Mouse (Mus musculus) thymus, adult 18-20 months (tissue): ENCODE data around the gene 4930438A08Rik.
A peak's percentile ranks its signal among the peaks of the same experiment; 100 is the strongest.
"Not testable (repeated sequence)": the region's sequence is repeated elsewhere in the genome, so short reads cannot be mapped to it uniquely, and the experiment has no call there.

Source experiments
- DNase-seq, 2 experiments: peaks; one replicate each; pipeline ENCODE4 v3.0.0; 2022; ENCODE audit warnings: mixed read lengths in 2 of 2

The 4930438A08Rik gene

DNA sequence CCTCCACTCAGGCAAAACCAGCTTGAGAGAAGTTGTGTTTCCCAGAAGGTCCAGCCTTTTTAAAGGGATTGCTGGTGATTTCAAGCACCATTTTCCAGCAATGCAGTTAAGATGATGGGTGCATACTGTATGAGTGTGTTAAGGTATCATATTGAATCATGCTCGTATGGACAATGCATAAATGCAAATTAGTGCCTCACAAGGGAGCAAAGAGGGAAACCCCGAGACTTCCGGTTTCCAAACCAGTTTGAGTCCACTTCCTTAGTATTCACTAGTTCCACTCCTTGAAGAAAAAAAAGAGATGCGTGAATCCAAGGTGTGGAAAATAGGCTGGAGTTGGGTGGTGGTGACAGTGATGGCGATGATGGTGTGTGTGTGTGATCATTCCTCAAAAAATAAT is 7.9 kb downstream of the 4930438A08Rik start:
- no peak for DNase-seq

DNA sequence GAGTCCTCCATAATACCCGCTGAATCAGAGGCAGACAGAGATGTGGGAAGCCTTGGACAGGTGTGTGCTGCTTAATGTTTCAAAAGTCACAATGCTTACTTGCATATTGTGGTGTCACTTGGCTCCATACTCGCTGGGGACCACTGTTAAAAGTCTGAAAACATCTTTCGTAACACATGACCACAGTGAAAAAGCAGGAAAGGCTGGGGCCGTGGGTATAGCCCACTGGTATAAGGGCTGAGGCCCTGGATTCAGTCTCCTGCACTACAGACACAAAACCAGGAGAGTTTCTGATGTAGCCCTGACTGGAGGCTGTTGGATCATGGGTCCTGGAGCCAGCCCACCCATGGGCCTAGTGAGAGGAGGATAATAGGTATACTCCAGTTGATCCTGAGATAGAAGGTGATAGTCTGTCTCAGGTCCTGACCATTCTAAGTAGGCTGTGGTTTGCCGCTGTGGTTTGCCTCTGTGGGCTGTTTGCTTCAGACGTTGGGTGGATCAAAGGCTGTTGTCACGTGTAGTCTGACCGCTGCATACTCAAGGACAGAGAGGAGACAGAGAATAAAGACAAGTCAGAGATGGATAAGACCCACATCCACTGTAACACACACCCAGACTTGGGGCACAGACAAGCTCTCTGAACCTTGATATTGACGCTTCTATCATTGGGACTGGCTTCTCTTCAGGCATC is 15.5 kb downstream of the 4930438A08Rik start:
- DNase-seq = no peak

DNA sequence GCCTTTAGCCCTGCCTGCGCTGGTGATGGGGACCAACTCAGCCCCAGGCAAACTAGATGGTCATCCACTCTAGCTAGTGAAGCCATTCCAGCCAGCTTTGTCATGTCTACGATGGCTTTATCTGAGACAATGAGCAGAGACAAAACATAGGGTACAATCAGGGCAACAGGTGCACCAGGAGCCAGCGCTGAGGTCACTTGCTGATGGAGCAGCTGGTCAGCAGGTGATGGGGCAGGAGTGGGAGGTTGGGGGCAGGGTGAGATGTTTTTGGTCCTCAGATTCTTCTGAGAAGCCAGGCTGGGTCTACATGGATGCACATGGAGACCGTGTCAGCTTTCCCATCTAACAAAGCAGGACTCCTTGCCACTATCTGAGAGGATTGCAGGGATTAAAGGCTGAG is 16.2 kb downstream of the 4930438A08Rik start:
- DNase-seq = no peak

DNA sequence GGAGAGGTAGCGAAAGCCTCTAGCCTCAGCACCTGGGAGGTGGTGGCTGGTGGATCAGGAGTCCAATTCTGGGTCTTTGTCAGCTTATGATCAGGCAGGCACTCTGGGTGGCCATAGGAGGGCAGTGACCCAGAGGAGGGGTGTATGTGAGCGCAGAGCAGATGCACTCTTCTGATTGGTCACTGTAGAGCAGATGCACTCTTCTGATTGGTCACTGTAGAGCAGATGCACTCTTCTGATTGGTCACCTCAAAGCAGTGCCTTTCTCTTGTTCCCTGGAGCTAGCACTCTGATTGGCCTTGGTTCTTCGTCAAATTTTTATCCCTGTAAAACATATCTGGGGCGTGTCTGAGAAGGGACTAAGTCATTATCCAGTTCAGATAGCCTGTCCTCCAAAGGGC is 18.2 kb downstream of the 4930438A08Rik start:
- DNase-seq = no peak

DNA sequence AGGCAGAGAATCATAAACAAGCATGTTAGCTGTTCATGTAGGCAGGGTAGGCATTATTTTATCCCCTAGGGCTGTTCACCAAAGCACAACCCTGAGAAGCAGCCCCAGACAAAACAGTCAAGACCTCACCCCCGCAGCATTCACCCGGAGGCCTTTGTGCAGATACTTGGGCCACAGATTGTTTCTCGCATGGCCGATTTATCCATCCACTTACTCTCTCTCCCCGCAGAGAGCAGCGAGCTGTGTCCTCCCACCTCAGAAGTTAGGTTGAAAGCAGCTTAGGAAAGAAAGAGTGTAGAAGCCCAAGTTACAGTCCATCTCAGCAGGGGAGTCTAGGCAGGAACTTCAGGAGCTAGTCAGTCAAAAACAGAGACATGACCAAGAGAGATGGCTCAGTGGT is 22.8 kb downstream of the 4930438A08Rik start:
- no peak for DNase-seq

DNA sequence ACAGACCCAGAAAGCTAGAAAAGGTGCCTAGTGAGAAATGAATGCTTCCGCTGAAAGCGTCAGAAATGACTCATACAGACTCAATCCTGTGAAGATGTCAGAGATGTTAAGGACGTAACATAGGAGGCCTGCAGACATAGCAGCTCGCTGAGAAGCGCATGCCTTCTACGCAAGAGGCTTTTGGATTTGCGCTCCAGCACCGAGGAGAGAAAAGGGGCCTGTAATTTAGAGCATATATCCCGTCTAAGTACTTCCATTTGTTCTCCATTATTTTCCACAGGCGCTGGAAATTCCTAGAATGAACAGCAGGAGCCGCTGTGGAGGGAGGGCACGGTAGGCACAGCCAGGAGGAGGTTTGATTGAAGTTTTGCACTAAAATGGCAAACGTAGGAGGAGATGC is 26.5 kb downstream of the 4930438A08Rik start:
- DNase-seq = peak in 1 of 2 experiments; percentile 49

DNA sequence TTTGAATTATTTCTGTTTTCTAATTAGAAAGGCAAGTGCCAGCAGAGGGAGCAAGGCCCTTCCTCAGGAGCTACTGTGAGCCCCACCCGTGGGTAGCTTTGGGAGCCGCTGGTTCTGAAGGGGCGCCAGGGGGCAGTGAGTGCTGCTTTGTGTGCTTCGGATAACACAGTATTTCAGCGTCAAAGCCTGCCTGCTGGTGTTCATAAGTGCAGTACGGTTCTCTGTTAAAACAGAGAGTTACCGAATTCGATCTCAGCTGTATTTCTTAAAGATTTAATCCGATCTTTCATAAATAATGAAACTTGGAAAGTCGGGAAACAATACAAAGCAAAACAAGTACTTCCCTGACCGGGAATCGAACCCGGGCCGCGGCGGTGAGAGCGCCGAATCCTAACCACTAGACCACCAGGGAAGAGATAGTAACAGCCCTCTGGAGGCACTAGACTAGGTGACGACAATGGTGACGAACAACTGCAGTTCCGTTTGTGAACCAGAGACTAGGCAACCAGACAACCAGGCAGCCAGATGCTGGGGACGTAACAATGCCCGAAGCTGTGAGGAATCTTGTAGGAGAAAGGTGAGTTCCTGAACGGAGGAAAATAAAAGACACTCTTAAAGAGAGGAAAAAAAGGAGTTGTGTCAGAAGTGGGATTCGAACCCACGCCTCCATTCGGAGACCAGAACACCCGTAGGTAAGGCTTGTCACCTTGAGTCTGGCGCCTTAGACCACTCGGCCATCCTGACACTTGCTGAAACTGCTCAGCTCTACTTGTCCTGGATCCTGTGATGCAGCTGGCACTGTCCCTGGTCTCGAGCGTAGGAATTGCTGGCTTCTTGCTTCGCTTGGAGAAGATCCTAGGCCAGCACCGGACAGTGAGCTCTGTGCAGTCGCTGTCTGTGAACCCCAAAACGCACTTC is 27.5 kb downstream of the 4930438A08Rik start:
- DNase-seq = peak; percentile 86 to 94

DNA sequence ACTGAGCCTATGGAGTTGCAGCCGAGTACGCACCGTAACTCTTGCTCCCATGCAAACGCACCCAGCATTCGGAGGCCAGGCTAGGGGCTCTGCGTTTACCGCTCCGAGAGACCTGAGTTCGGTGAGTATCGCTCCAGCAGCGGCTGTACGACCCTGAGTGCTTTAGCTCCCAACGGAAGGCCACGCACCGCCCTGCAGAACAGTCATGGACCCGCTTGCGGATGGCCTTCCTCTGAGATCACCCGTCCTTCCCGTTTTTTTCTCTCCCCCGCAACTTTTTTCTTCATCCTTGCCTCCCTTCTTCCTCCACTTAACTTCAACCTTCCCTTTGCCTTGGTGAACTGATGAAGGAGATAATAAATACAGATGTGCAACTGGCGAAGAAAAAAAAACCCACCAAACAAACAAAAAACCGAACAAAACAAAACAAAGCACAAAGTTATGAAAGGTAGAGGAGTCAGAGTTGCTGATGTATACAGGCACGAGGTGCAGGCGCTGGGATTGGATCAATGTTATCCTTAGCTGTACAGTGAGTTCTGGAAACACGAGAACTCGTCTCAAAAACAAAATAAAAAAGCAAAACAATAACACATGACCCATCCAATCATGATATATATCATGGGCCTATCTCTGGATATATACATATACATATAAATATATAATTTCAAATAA is 28.3 kb downstream of the 4930438A08Rik start:
- DNase-seq = no peak

DNA sequence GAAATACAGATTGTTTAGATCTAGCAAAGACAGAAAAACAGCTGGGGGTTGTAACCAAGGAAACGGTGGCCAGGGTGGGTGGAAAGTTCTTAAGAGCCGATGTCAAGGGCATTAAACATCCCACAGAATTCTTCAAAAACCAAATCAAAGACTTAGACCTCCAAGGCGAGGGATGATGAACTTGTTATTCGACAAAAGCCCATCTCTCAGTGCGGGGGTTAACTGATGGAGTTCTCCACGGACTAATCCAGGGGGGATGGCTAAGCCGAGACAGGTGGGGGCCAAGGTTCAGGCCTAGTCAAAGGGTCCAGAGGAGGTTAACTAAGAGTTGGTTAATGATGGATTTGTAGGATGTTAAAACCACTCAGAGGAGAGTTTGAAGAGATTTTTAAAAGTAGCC is 29.0 kb downstream of the 4930438A08Rik start:
- no peak for DNase-seq

DNA sequence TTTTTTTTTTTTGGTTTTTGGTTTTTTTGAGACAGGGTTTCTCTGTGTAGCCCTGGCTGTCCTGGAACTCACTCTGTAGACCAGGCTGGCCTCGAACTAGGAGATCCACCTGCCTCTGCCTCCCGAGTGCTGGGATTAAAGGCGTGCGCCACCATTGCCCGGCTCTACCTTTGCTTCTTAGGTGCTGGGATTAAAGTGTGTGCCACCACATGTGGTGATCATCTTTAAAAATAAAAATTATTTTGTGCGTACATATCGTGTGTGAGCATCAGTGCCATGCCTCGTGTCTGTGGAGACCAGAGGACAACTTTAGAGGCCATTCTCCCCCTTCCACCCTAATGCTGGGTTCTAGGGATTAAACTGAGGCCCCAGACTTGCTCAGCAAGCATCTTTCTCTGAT is 30.7 kb downstream of the 4930438A08Rik start:
- DNase-seq = not testable (repeated sequence)

DNA sequence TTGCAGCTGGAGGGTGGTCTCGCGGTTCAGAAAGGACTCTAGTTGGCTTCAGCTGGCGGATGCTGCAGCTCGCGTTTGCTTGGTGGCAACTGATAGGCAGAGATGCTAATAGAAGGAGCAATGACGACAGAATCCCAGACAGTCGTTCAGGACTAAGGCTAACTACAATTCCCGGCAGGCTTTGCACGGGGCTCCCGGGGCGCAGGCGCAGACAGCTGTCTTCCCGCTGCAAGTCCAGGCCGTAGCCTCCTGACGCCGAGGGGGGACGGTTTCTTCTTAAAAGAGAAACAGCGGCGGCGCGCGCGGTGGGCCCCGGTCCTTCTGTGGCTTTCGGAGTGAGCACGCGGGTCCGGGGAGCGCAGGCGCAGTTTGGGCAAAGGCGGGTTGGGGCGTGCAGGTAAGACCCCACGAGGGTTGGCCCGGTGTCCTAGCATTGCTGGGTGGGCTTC is 32.3 kb downstream of the 4930438A08Rik start, which contains the start of gene Zfp692:
Zfp692 (plus strand) TSS at position 210 of the 449 bp plus-strand sequence.
- DNase-seq = peak; percentile 91

DNA sequence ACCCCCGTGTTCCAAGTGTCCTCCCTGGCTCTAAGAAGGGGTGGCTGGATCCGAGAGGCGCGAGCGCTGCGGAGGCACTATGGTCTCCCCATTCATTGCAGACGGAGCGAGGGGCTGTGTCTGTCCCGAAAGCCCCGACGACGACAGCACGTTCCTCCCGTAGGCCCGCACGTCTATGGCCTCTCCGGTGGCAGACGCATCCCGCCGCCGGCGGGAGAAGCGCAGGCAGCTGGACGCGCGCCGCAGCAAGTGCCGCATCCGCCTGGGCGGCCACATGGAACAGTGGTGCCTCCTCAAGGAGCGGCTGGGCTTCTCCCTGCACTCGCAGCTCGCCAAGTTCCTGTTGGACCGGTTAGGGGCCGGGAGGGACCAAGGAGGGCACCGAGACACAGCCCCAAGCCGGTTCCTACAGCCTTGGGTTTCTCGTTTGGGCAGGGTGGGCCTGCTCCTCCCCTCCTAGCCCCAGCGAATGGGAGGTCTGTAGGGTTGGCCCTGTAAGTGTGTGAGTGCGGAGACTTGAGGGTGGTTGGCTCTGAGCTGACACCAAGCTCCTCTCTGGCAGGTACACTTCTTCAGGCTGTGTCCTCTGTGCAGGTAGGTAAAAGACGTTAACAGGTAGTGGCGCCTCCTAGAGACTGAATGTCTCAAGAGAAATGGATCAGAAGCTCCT is 32.9 kb downstream of the 4930438A08Rik start:
- peak; percentile 43 to 63 for DNase-seq

DNA sequence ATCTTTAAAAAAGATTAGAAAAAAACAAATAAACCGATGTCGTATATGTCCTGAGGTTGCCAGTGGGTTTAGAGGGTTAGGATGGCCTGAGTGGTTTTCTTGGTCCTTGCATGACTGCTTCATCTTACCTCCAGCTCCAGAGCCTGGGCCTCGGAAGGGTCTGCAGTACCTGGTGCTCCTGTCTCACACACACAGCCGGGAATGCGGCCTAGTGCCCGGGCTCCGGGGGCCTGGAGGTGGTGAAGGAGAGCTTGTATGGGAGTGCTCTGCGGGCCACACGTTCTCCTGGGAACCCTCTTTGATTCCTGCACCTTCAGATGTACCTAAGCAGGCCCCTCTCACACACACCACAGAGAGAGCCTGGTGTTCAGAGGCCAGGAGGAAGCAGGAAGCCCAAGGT is 34.1 kb downstream of the 4930438A08Rik start:
- DNase-seq = no peak

DNA sequence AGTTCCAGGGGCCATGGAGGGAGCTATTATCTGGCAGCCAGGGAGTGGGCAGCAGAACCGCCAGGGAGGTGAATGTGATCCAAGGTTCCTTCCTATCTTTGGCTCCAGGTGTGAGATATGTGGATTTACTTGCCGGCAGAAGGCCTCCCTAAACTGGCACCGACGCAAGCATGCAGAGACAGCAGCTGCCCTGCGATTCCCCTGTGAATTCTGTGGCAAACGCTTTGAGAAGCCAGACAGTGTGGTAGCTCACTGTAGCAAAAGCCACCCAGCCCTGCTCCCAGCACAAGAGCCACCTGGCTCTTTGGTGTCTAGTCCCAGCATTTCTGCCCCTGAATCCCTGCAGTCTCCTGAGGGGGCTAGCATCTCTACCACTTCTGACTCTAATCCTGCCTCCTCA is 39.5 kb downstream of the 4930438A08Rik start:
- DNase-seq = no peak

DNA sequence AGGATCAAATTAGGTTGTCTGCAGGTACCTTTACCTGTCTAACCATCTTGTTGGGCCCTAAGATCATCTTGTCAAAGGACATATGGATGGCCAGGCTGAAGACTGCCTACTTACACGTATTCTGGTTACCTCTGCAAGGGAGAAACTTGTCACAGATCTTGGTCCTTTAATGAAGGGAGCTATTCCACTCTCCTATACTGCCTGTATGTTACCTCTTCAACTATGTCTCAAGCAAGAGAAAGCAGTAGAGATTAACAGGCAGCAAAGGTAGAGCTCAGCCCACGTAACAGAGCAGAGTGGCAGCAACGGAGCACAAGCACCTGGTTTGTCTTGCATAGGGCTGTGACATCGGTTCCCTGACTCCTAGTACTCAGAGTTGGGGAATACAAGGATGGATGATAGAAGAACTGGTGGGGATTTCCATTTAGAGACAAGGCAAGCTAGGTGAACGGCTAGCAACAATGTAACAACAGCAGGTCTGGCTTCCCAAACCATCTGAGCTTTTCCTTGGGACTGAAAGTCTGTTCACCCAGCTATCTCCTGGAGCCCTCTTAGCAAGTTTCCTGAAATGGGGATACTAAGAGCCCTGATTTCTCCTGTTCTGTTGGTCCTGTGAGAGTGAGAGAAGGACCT is 41.1 kb downstream of the 4930438A08Rik start:
- DNase-seq = no peak

DNA sequence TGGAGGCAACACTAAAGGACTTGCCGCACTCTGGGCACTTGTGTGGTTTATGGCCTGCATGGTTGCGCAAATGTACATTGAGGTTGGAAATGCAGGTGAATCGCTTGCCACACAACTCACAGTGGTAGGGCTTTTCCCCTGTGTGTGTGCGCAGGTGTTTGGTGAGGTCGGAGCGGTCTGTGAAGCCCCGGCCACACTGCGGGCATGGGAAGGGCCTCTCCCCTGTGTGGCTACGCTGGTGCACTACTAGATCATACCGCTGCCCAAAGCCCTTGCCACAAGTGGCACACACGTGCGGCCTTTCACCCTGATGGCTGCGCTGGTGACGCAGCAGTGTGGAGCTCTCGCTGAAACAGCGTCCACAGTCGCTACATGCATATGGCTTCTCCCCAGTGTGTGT is 41.7 kb downstream of the 4930438A08Rik start:
- no peak for DNase-seq

DNA sequence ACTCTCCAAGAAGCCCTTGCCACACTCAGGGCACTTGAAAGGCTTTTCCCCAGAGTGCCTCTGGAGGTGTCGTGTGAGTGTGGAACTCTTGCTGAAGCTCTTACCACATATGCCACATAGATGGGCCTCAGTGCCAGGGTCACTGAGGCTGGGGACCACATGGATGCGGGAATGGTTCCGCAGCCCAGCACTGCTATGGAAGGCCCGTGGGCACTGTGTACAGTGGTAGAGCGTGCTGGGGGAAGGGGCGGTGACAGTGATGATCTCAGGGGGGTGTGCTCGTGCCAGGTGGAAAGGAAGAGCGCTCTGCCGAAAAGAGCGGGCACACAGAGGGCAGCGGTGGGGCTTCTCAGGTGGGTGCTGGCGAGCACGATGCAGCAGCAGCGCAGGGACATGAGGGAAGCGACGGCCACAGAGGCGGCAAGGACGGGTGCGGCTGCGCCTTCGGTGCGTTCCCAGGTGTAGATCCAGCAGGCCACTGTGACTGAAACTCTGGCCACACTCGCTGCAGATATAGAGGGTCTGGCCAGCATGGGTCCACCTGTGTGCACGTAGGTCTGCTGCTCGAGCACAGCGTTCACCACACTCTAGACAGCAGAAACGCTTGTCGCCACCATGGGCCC is 42.3 kb downstream of the 4930438A08Rik start:
- DNase-seq = no peak

DNA sequence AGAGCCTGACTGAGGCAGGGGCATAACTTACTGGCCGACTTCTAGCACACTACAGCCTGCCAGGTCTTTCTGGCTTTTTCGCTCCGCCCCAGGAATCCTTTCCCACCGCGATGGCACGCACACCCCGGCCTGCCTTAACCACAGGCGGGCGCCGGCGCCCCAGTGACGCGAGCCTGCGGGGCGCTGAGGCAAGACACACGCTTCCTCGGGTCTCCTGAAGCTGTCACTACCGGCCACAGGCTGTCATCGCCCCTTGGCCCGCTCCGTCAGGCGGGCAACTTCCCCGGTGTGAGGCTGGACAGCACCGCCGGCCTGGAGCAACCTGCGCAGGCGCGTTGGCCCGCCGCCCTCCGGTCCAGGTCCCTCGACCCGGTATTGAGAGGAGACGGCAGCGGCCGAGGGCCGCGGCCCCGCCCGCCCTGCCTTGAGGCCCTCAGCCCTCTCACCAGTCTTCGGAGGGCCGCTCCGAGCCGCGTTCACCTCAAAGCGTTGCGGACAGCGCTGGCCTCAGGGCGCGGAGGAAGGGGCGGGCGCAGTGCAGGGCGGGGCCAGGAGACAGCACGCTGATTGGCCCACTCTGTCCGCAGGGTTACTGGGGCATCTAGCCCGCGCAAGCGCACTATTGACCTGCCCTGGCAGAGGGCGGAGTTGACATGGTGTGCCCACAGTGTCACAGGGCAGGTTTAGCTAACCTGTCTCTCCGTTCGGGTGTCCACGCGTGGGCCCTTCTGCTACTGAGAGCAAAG is 48.4 kb downstream of the 4930438A08Rik start:
- peak; percentile 96 for DNase-seq

DNA sequence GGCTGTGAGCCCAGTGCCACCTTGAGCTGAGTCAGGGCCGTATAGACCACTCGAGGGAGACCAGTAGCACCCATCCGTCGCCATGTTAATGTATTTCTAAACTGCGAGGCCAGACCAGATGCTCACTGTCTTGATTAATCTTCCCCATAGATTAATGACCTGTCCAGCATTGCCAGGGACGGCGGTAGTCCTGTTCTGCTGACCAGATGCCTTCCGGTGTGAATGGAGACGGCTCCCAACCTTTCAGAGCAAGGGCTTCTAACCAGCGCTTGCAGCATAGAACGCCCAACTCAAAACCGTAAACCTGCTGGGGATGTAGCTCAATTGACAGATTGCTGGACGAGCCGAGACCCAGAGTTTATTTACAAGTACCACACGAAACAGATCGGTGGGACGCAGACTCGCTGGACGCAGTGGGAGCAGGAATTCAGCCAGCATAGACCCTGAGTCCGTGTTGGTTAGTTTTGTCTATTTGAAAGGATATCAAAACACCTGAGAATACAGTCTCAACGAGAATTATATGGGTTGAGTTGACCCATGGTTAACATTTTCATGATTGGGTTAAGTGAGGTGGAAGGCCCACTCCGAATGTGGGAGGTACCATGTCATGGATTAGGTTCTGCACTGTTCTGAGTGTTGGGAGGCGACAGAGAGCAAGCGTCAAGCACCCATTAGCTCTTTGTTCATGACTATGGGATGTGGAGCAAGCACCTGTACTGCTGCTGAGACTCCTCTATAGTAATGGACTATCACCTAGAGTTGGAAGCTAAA is 49.2 kb downstream of the 4930438A08Rik start:
- DNase-seq = no peak

DNA sequence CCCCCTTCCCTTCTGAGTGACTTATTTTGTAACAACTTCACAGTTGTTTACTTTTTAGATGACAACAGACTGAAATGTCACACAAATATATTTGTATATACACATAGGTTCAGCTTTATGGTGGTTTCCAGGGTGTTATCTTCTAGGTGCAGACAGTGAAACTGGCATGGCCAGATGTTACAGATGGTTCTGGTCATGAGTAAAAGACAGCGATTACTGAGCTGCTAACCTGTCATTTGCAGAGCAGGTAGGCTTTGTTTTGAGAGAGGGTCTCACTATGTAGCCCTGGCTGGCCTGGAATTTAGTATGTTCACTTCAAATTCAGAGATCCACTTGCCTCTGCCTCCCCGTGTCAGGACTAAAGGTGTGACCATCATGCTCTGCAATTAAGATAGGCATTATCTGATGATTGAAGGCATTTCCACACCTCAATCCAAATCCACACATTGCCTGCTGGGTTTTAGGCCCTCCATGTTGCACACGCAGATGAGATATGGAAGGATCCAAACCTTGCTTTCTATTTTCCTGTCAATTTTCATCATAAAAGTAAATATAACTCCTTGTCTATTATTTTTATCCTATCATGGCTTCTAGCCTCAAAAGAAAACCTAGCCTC is 50.1 kb downstream of the 4930438A08Rik start:
- no peak for DNase-seq
